Mouse (Mus musculus) testis, adult 2 months (tissue): ENCODE data around the gene Mast1.

ENCODE experiments used
- CTCF ChIP-seq: fragments of 200-500 bp; IDR thresholded peaks from 2 replicates; pipeline ENCODE4 v1.5.1; 2012; ENCODE audit warnings: low read depth, mild to moderate bottlenecking, inconsistent platforms, low read length, moderate library complexity; ENCODE audit not compliant: control insufficient read depth, insufficient read depth, insufficient replicate concordance
- POLR2A ChIP-seq: fragments of 200-500 bp; IDR thresholded peaks from 2 replicates; pipeline ENCODE4 v1.6.1; 2012; ENCODE audit warnings: low read depth, mild to moderate bottlenecking, inconsistent platforms, low read length, moderate library complexity; ENCODE audit not compliant: control insufficient read depth

- no peak for TF ChIP-seq POLR2A
- TF ChIP-seq CTCF: no peak
Observed at GRCm38 (mm10) chr8:84935489-84935888, 1.7 kb downstream of the Mast1 start.
